Mouse (Mus musculus) mesoderm, embryonic 11.5 days (tissue): ENCODE results near the gene Erg.

Experiments used
- DNase-seq: peaks from one replicate; pipeline ENCODE4 v3.0.0-alpha.2; 2012; ENCODE audit warnings: low read depth, low spot score

Erg gene

DNA sequence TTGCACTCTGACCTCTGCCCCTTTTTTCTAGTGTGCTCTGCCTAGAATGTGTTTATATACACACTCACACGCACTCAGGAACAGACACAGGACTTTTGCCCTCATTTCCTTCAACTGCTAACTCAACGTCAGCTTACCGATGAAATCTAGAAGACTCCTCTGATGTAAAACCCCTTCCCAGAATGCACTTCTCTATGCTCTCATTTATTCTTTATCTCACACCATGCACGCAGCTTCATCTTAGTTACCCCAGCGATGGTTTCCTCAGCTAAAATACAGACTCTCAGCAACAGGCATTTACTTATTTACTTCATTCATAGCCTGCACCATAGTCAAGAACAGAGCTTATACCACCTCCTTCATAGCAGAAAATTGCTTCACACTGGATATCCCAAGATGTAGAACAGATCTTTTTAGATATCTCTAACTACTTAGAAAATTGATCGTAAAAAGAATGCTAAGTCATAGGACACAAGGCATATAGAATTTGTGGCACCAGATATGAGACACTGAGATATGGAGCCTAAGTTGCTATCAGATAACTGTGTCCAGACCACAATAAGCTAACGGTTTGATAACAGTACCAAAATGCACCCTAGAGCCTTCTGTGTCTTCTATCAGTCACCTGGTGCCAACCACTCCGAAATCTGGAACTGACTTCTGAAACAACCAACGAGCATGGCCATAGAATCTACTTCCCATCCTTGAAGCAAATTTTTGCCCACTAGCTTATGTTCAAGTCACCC, 98.6 kb downstream of the Erg start:
- DNase-seq: no peak

GRCm38 (mm10) chr16:95481176-95481575, 105.2 kb downstream of the Erg start:
- DNase-seq: no peak

DNA sequence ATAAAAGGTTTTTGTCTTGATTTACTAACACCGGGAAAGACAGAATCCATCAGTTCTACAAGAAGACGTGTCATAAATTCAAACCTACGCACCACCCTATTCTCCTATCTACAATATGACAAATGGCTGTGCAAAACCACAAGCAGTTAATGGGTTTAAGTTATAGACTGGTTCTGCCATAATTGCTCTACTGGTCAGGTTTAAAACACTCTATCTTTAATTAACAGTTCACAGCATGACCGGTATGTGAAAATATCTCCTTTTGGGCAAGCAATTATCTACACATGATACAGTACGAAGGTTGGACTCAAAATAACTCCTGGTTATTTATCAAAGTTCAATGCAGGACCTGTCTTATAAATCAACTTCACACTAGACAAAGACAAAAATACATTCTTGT, 107.8 kb downstream of the Erg start:
- no peak for DNase-seq

DNA sequence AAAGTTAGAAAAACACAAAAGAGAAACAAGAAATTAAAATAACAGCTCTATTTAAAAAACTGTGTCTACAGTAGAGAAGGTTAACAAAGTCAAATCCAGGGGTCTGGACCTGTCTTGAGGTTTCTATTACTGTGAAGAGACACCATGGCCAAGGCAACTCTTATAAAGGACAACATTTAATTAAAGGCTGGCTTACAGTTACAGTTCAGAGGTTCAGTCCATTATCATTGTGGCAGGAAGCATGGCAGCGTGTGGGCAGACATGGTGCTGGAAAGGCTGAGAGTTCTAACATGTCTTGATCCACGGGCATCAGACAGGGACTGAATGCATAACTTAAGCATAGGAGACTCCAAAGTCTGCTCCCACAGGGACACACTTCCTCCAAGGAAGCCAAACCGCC, 111.4 kb downstream of the Erg start:
- no peak for DNase-seq

DNA sequence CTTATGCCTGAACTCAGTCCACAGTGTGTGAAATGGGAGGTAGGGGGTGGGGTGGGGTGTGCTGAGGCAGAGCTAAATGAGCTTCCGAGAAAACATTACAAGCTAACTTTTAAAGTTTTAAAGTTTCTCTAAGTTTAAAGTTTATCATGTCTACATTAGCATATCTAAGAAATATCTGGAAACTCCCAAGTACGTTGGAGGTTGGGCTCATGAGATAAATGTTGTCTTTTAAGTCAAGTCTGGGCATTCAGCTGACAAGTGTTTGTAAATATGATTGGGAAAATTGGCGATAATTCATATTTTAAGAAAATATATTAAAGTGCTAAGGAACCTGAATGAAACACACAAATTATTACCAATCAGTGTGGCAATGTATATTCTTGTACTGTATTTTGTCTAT, 112.4 kb downstream of the Erg start:
- DNase-seq: no peak

- DNase-seq: no peak
Observed at GRCm38 (mm10) chr16:95472771-95473170, 113.6 kb downstream of the Erg start.

GRCm38 (mm10) chr16:95469262-95470139, 116.9 kb downstream of the Erg start:
- peak; percentile 64 for DNase-seq

- DNase-seq: no peak
Observed at GRCm38 (mm10) chr16:95467893-95468292, 118.5 kb downstream of the Erg start.

- DNase-seq: peak; percentile 67
Observed at GRCm38 (mm10) chr16:95466548-95466947, 119.8 kb downstream of the Erg start.

DNA sequence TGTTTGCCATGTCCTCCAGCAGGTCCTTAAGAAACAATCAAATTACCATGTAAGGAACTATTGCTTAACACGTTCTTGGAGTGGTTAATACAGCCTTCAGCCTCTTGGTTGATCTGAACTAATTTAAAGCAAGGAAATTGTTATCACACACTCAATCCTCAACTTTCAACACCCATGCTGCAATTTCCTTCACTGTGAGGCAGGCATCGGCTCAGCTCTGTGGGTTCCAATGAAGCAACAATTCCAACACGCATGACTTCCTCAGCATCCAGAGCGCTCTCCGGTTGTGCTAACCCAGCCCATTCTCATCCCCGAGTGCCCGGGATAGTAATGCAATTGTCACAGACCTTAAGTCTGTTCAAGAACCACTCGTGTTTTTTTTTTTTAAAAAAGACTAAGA, 121.8 kb downstream of the Erg start:
- DNase-seq: no peak

GRCm38 (mm10) chr16:95463796-95464195, 122.6 kb downstream of the Erg start:
- DNase-seq: no peak

DNA sequence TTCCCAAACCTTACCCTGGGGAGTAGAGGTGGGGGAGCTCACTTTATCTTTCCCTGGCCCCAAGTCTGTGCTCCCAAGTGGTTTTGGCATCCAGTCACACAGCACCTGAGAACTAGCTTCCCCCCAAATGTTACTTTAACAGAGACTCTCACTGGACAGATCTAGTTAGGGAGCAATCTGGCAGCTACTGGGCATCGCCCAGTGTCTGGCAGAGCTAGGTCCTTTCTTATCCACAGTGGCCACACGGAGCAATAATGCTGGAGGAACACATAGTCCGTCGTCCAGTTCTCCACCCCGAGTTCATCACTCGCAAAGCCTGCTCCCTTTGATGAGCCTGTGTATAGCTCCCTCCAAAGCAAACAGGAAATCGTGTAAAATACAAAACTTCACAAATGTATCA, 124.5 kb downstream of the Erg start:
- no peak for DNase-seq

- DNase-seq: no peak
Observed at GRCm38 (mm10) chr16:95460336-95460735, 126.1 kb downstream of the Erg start.

DNA sequence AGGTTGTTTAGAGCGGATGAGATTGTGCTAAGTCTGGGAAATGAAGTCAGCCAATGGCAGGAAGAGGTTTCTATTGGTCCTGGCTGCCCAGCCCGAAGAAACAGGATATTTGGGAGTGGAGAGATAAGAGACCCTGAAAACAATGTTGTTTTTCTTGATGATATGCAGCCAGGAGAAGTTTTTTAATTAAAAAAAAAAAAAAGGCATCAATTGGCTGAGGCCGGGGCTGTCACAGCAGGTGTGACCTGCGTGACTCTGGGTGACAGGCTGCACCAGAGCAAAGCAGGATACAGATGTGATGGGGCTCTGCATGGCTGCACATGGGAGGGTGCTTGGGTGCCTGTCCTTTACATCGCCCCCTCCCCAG, 127.1 kb downstream of the Erg start:
- DNase-seq: no peak

- no peak for DNase-seq
Observed at GRCm38 (mm10) chr16:95458590-95459324, 127.6 kb downstream of the Erg start.

DNA sequence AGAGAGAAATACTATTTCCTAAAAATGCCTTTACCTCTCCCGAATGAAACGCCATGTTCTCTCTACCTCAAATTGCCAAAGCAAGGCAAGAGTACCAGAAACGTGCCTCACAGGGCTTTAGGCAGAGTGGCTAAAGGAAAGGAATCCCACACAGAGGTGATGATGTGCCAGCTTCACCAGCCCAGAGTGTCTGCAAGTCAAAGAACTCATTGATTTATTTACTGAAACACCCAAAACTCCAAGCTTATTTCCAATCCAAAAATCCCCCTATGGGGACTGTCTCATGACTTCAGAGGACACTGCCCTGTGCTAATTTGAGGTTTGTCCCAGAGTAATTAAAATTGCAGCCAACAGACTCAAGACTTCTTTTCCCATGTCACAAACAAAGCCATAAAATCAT, 129.4 kb downstream of the Erg start:
- DNase-seq: no peak

DNA sequence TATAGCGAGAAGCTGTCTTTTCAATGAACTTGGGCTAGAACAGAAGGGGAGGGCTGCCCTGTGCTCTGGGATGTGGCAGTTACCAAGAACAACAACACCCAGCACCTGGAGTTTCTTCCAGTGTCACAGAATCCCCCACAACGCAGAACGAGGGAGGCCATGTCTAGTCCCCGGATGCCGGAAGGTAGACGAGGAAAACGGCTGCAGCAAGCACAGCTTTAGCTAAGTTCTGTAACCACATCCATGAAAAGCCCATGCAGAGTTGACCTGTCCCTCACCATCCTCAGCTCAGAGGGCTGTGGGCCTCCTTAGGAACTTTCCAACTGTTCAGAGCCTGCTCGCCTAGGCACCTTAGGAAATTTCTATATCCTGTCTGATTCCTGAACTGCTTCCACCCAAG, 130.5 kb downstream of the Erg start:
- DNase-seq: no peak

DNA sequence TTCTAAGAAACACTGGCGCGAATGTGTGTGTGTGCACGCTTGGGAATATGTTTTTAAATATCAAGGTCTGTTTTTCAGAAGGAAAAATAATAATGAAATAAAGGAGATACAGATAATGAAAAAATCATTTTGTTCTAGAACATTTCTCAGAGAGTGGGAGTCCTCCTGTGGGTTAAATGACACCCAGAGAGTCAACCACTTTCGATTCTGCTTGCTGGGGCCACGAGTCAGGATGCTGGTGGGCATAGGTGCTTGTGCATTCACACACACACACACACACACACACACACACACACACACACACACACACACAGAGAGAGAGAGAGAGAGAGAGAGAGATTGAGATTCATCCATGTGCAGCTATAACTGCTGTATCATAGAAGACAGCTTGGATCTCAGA, 130.9 kb downstream of the Erg start:
- DNase-seq: no peak

GRCm38 (mm10) chr16:95452411-95452810, 134.0 kb downstream of the Erg start:
- DNase-seq: no peak

GRCm38 (mm10) chr16:95449361-95449725, 137.1 kb downstream of the Erg start:
- no peak for DNase-seq

- no peak for DNase-seq
Observed at GRCm38 (mm10) chr16:95448643-95449360, 137.6 kb downstream of the Erg start.

GRCm38 (mm10) chr16:95447896-95448295, 138.5 kb downstream of the Erg start:
- no peak for DNase-seq
